Mouse (Mus musculus) intestine, embryonic 16.5 days (tissue): Measurements from ENCODE around the gene Lenep. TPM values are rescaled to one million over a fixed set of nuclear protein-coding genes. Genes with fewer than 3 reads are reported as not detected.

ENCODE experiments used
- ATAC-seq: fragments of 200-750 bp; cut with Nextera tagmentation; 2 replicates; pipeline ENCODE4 v1.8.0; 2017; ENCODE audit warnings: moderate TSS enrichment, moderate library complexity
- H3K27ac ChIP-seq: fragments of 300-500 bp; sonication (generic); 2 replicates; pipeline ENCODE4 v1.5.1; 2014; ENCODE audit warnings: mild to moderate bottlenecking, low read length
- H3K27me3 ChIP-seq: fragments of 300-500 bp; sonication (generic); replicated peaks from 2 replicates; pipeline ENCODE4 v1.6.1; 2014; ENCODE audit warnings: low read length, control low read depth, mixed read lengths; ENCODE audit not compliant: control insufficient read depth, insufficient read depth
- H3K36me3 ChIP-seq: fragments of 300-500 bp; sonication (generic); 2 replicates; pipeline ENCODE4 v1.6.1; 2014; ENCODE audit warnings: low read length, control low read depth; ENCODE audit not compliant: control insufficient read depth, insufficient read depth
- H3K4me1 ChIP-seq: fragments of 300-500 bp; sonication (generic); 2 replicates; pipeline ENCODE4 v1.6.1; 2014; ENCODE audit warnings: low read length, control low read depth, mixed read lengths; ENCODE audit not compliant: control insufficient read depth, insufficient read depth
- H3K4me2 ChIP-seq: fragments of 300-500 bp; sonication (generic); 2 replicates; pipeline ENCODE4 v1.6.1; 2014; ENCODE audit warnings: low read depth, low read length, control low read depth
- H3K4me3 ChIP-seq: fragments of 300-500 bp; sonication (generic); 2 replicates; pipeline ENCODE4 v1.5.1; 2014; ENCODE audit warnings: mild to moderate bottlenecking, low read length
- H3K9ac ChIP-seq: fragments of 300-500 bp; sonication (generic); 2 replicates; pipeline ENCODE4 v1.6.1; 2014; ENCODE audit warnings: low read depth, low read length
- H3K9me3 ChIP-seq: fragments of 300-500 bp; sonication (generic); 2 replicates; pipeline ENCODE4 v1.6.1; 2016; ENCODE audit warnings: low read length, control low read depth; ENCODE audit not compliant: control insufficient read depth
- WGBS: fragments of 180-500 bp; shearing (Covaris S2); extraction: QIAGEN DNeasy Blood & Tissue Kit; methylation state at CpG from one replicate; pipeline ENCODE4 v1.1.7; 2014; 5-methylcytosine and 5-hydroxymethylcytosine counted together
- polyA plus RNA-seq: library from polyadenylated mRNA; unstranded; fragments of >200 nt; fragmentation: Nextera tagmentation; extraction: Ambion mirVana; gene quantifications from 2 replicates; pipeline ENCODE4 v1.2.1, GENCODE M21; 2015

Gene Lenep
- polyA plus RNA-seq, 1 experiment from 2014 or later, result not detected

DNA sequence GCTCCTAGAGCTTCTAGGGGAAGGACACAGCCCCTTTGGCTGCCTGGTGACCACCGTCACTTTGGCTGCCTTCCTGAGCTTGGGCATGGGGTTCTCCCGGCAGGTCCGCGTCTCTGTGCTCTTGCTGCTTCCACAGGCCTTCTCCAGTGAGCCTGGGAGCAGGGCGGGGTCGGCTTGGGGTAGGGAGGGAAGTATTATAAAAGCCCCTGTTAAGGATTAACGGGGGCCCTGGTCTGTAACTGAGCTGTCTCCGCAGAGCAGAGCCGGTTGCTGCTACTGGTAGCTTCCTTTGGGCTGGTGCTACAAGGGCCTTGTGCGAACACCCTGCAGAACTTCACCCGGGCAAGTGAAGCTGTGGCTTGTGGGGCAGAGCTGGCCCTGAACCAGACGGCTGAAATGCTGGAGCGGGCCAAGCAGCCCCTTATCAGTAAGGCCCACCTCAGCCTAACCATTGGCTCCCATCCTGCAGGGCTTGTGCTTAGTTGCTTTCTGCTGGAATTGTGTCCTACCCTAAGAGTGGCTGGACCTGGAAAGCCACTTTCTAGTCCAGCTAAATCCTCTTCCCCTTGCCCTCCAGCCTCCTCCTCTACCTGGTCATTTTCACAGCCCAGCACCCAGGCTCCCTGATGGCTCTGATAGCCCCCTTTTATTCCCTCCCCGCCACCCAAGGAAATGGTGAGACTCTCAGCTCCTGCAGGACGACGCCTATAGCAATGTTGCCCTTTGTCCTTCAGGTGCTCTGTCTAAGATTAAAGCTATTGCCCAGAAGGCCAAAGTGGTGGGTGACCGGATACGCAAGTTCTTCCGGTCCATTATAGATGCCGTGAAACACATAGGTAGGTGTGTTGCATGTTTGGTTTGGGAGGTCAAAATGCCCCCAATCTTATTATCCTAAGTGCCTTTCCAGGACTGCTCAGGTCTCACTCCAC is 36.8 kb downstream of the Lenep start:
- ATAC-seq, result peak; percentile 54

GRCm38 (mm10) chr3:89365153-89365485 is 37.5 kb downstream of the Lenep start, which contains the start of gene Dcst1:
Dcst1 (minus strand) TSS chr3:89365253.
- ATAC-seq, result no peak
- peak within 1 kb of the TSS; percentile 50 for H3K9ac ChIP-seq
- peak within 1 kb of the TSS; percentile 81 for H3K27ac ChIP-seq
- H3K4me3 ChIP-seq, result peak within 1 kb of the TSS; percentile 6; the same call in 1 of the 2 replicates
- H3K9me3 ChIP-seq, result no peaks in the 10 kb centered on the region
- WGBS, result 83% methylated on average over 11 of the region's 11 CpGs
- H3K4me1 ChIP-seq, result peaks cover 17% of the 10 kb centered on the region
- no peaks in the 10 kb centered on the region for H3K27me3 ChIP-seq
- H3K4me2 ChIP-seq, result peak within 1 kb of the TSS; percentile 31; the same call in 1 of the 2 replicates
- no peaks in the 10 kb centered on the region for H3K36me3 ChIP-seq

More for the DNA sequence above, 36.8 kb downstream of the Lenep start:
- H3K4me1 ChIP-seq, result peaks cover 17% of the 10 kb centered on the region
- H3K27me3 ChIP-seq, result no peaks in the 10 kb centered on the region
- peak overlapping the region; percentile 50 for H3K9ac ChIP-seq
- H3K4me2 ChIP-seq, result peak overlapping the region; percentile 31; the same call in 1 of the 2 replicates
- H3K36me3 ChIP-seq, result no peaks in the 10 kb centered on the region
- peak overlapping the region; percentile 6; the same call in 1 of the 2 replicates for H3K4me3 ChIP-seq
- 48% methylated on average over 20 of the region's 20 CpGs for WGBS
- peak overlapping the region; percentile 81 for H3K27ac ChIP-seq
- H3K9me3 ChIP-seq, result no peaks in the 10 kb centered on the region

DNA sequence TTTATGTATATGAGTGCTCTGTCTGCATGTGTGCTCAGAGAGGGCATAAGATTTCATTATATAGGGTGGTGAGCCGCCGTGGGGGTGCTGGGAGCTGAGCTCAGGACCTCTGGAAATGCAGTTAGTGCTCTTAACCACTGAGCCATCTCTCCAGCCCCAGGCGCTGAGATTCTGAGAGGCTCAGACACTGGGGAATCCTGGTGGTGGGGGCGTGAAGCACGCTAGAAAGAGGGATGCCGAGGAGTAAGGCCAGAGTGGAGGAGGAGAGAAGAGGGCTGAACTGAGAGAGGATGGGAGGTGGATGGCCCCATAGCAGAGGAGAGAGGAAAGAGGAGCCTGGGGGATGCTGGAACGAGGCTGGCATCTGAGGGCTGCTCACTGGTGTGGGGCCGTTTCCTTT is 38.0 kb downstream of the Lenep start:
- H3K4me3 ChIP-seq, result no peak overlapping the region
- H3K36me3 ChIP-seq, result no peaks in the 10 kb centered on the region
- H3K4me2 ChIP-seq, result no peak overlapping the region
- no peaks in the 10 kb centered on the region for H3K9me3 ChIP-seq
- no peak overlapping the region for H3K27ac ChIP-seq
- H3K9ac ChIP-seq, result no peak overlapping the region
- peaks cover 19% of the 10 kb centered on the region for H3K4me1 ChIP-seq
- ATAC-seq, result no peak
- 74% methylated on average over 8 of the region's 8 CpGs for WGBS
- H3K27me3 ChIP-seq, result no peaks in the 10 kb centered on the region

- Histone ChIP-seq H3K27me3 (no peaks in the 10 kb centered on the region), H3K36me3 (no peaks in the 10 kb centered on the region), H3K4me2 (no peak within 1 kb of the TSS), H3K27ac (no peak within 1 kb of the TSS), H3K9me3 (no peaks in the 10 kb centered on the region), H3K9ac (no peak within 1 kb of the TSS), H3K4me3 (no peak within 1 kb of the TSS), H3K4me1 (peaks cover 10% of the 10 kb centered on the region)
- ATAC-seq, result no peak
- 83% methylated on average over 7 of the region's 7 CpGs for WGBS
These were observed 40.9 kb downstream of the Lenep start, which contains the start of gene Dcst2 for GRCm38 (mm10) chr3:89361675-89362074. Dcst2 (plus strand) TSS chr3:89361975.

DNA sequence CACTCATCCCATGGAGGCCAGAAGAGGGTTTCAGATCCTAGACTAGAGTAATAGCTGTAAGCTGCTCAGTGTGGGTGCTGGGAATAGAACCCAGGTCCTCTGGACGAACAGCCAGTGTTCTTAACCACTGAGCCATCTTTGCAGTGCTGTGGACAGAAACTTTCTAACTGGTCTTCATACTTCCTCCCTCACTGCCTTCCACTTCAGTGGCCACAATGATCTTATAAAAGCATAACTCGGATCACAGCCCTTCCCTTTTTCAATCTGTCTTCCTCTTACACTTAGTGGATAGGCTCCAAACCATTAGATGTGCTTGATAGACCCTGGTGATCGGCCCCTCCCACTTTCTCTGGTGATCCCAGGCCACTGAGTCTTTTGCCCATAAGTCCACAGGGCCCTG is 42.4 kb downstream of the Lenep start:
- WGBS, result 83% methylated on average over 3 of the region's 3 CpGs
- Histone ChIP-seq H3K27me3 (no peaks in the 10 kb centered on the region), H3K4me1 (peaks cover 10% of the 10 kb centered on the region), H3K4me3 (no peak overlapping the region), H3K27ac (no peak overlapping the region), H3K9me3 (no peaks in the 10 kb centered on the region), H3K4me2 (no peak overlapping the region), H3K9ac (no peak overlapping the region), H3K36me3 (no peaks in the 10 kb centered on the region)
- no peak for ATAC-seq

DNA sequence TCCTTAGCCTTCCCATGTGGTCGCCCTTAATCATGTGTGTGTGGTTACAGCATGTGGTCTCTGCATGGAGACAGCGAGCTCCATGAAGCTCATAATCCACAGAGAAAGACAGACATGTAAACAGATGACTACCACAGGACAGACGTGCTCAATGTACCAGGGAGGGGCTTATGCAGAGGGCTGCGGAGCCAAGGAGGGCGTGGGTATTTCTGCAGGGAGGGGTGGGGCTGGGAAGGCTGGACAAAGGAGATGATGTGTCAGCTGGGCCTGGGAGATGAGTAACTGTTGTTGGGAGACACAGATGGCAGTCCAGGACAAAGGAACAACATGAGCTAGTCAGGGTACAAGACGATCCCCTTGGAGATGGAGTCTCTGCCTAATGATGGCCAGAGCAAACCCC is 43.0 kb downstream of the Lenep start:
- no peaks in the 10 kb centered on the region for H3K27me3 ChIP-seq
- no peak overlapping the region for H3K4me2 ChIP-seq
- H3K9me3 ChIP-seq, result no peaks in the 10 kb centered on the region
- H3K4me1 ChIP-seq, result peaks cover 13% of the 10 kb centered on the region
- H3K4me3 ChIP-seq, result no peak overlapping the region
- no peak overlapping the region for H3K27ac ChIP-seq
- H3K36me3 ChIP-seq, result no peaks in the 10 kb centered on the region
- 51% methylated on average over 6 of the region's 6 CpGs for WGBS
- no peak overlapping the region for H3K9ac ChIP-seq
- ATAC-seq, result no peak

GRCm38 (mm10) chr3:89356029-89356428 is 46.6 kb downstream of the Lenep start:
- no peak overlapping the region for H3K4me3 ChIP-seq
- no peaks in the 10 kb centered on the region for H3K36me3 ChIP-seq
- H3K27me3 ChIP-seq, result no peaks in the 10 kb centered on the region
- peaks cover 21% of the 10 kb centered on the region for H3K4me1 ChIP-seq
- no peak for ATAC-seq
- no peaks in the 10 kb centered on the region for H3K9me3 ChIP-seq
- no peak overlapping the region for H3K9ac ChIP-seq
- no peak overlapping the region for H3K4me2 ChIP-seq
- WGBS, result 67% methylated on average over 9 of the region's 9 CpGs
- H3K27ac ChIP-seq, result peak overlapping the region; percentile 78; the same call in 1 of the 2 replicates

DNA sequence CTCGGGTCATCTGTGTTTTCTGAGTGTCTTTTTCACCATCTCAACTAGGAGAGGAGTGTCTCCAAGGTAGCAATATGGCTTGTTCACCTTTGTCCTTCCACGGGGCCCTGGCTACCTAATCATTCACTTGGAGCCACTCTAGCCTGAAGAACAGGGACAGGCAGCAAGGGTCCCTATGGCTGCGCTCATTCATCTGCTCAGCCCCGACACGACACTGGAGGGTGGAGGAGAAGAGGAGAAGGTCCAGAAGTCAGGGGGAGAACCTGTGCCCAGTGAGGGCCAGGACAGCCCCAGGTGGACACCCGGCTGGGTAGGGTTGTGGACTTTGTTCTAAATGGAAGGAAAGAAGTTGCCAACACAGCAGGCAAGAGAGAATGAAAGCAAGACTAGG is 47.1 kb downstream of the Lenep start:
- peak; percentile 39 for ATAC-seq
- peaks cover 23% of the 10 kb centered on the region for H3K4me1 ChIP-seq
- WGBS, result 61% methylated on average over 6 of the region's 6 CpGs
- H3K9me3 ChIP-seq, result no peaks in the 10 kb centered on the region
- no peaks in the 10 kb centered on the region for H3K36me3 ChIP-seq
- H3K4me2 ChIP-seq, result peak overlapping the region; percentile 29; the same call in 1 of the 2 replicates
- H3K4me3 ChIP-seq, result no peak overlapping the region
- no peaks in the 10 kb centered on the region for H3K27me3 ChIP-seq
- H3K9ac ChIP-seq, result peak overlapping the region; percentile 35
- H3K27ac ChIP-seq, result peak overlapping the region; percentile 78

- no peaks in the 10 kb centered on the region for H3K27me3 ChIP-seq
- H3K36me3 ChIP-seq, result no peaks in the 10 kb centered on the region
- H3K9me3 ChIP-seq, result no peaks in the 10 kb centered on the region
- H3K9ac ChIP-seq, result peak overlapping the region; percentile 35; the same call in 1 of the 2 replicates
- 17% methylated on average over 5 of the region's 5 CpGs for WGBS
- peaks cover 28% of the 10 kb centered on the region for H3K4me1 ChIP-seq
- peak; percentile 61 for ATAC-seq
- peak overlapping the region; percentile 78 for H3K27ac ChIP-seq
- no peak overlapping the region for H3K4me3 ChIP-seq
- peak overlapping the region; percentile 29; the same call in 1 of the 2 replicates for H3K4me2 ChIP-seq
These were observed 47.6 kb downstream of the Lenep start for GRCm38 (mm10) chr3:89354816-89355511.
